Mouse (Mus musculus) spleen, adult 2 months (tissue): ENCODE measurements around the gene Cep44.

Experiments used
- CTCF ChIP-seq: fragments of 200-500 bp; IDR thresholded peaks from 2 replicates; pipeline ENCODE4 v1.5.1; 2011; ENCODE audit warnings: mild to moderate bottlenecking, inconsistent platforms; ENCODE audit not compliant: insufficient read depth, insufficient read length, insufficient replicate concordance; ENCODE audit errors: extremely low read depth
- POLR2A ChIP-seq: fragments of 200-500 bp; IDR thresholded peaks from 2 replicates; pipeline ENCODE4 v1.6.1; 2011; ENCODE audit warnings: low read depth, low read length, inconsistent platforms

GRCm38 (mm10) chr8:56520249-56520648, 30.6 kb downstream of the Cep44 start:
- TF ChIP-seq POLR2A, result no peak
- TF ChIP-seq CTCF, result no peak
